Mouse (Mus musculus): ENCODE results near the gene Rrm2. TPM values are rescaled to one million over a fixed set of nuclear protein-coding genes. Genes with fewer than 3 reads are reported as not detected.
"Not testable (repeated sequence)": the region's sequence is repeated elsewhere in the genome, so short reads cannot be mapped to it uniquely, and the experiment has no call there.

The Rrm2 gene
- polyA plus RNA-seq, 1 experiment: 0.63 TPM

GRCm38 (mm10) chr12:24696500-24697483 lies 11.2 kb upstream of the Rrm2 start:
- no peak overlapping the region for H3K27ac ChIP-seq (replicated peaks; ENCODE audit: low read depth, low read length)
- H3K4me3 ChIP-seq (ENCODE audit: insufficient read depth, low read depth, low read length): no peak overlapping the region
- no peaks in the 10 kb centered on the region for H3K4me1 ChIP-seq (ENCODE audit: control insufficient read depth, insufficient read depth, insufficient read length, low read length)

- H3K4me3 ChIP-seq (ENCODE audit: insufficient read depth, low read depth, low read length): no peak overlapping the region
- no peaks in the 10 kb centered on the region for H3K4me1 ChIP-seq (ENCODE audit: control insufficient read depth, insufficient read depth, insufficient read length, low read length)
- no peak overlapping the region for H3K27ac ChIP-seq (replicated peaks; ENCODE audit: low read depth, low read length)
These were observed 10.4 kb upstream of the Rrm2 start for GRCm38 (mm10) chr12:24697484-24698204.

GRCm38 (mm10) chr12:24698514-24698913 lies 9.5 kb upstream of the Rrm2 start:
- H3K27ac ChIP-seq (replicated peaks; ENCODE audit: low read depth, low read length): no peak overlapping the region
- no peaks in the 10 kb centered on the region for H3K4me1 ChIP-seq (ENCODE audit: control insufficient read depth, insufficient read depth, insufficient read length, low read length)
- no peak overlapping the region for H3K4me3 ChIP-seq (ENCODE audit: insufficient read depth, low read depth, low read length)

- no peaks in the 10 kb centered on the region for H3K4me1 ChIP-seq (ENCODE audit: control insufficient read depth, insufficient read depth, insufficient read length, low read length)
- no peak overlapping the region for H3K4me3 ChIP-seq (ENCODE audit: insufficient read depth, low read depth, low read length)
- no peak overlapping the region for H3K27ac ChIP-seq (replicated peaks; ENCODE audit: low read depth, low read length)
These were observed 8.5 kb upstream of the Rrm2 start for GRCm38 (mm10) chr12:24699578-24699977.

DNA sequence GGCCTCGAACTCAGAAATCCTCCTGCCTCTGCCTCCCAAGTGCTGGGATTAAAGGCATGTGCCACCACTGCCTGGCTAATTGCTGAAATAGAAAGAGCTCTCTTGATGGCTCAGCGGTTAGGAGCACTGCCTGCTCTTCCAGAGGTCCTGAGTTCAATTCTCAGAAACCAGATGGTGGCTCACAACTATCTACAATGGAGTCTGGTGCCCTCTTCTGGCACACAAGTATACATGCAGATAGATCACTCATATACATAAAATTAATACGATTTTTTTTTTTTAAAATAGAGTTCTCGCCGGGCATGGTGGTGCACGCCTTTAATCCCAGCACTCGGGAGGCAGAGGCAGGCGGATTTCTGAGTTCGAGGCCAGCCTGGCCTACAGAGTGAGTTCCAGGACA lies 6.4 kb upstream of the Rrm2 start:
- not testable (repeated sequence) for H3K27ac ChIP-seq (replicated peaks; ENCODE audit: low read depth, low read length); H3K4me3 ChIP-seq (ENCODE audit: insufficient read depth, low read depth, low read length); H3K4me1 ChIP-seq (ENCODE audit: control insufficient read depth, insufficient read depth, insufficient read length, low read length)

- no peaks in the 10 kb centered on the region for H3K4me1 ChIP-seq (ENCODE audit: control insufficient read depth, insufficient read depth, insufficient read length, low read length)
- H3K4me3 ChIP-seq (ENCODE audit: insufficient read depth, low read depth, low read length): no peak overlapping the region
- no peak overlapping the region for H3K27ac ChIP-seq (replicated peaks; ENCODE audit: low read depth, low read length)
These were observed 5.0 kb upstream of the Rrm2 start for GRCm38 (mm10) chr12:24703013-24703412.

DNA sequence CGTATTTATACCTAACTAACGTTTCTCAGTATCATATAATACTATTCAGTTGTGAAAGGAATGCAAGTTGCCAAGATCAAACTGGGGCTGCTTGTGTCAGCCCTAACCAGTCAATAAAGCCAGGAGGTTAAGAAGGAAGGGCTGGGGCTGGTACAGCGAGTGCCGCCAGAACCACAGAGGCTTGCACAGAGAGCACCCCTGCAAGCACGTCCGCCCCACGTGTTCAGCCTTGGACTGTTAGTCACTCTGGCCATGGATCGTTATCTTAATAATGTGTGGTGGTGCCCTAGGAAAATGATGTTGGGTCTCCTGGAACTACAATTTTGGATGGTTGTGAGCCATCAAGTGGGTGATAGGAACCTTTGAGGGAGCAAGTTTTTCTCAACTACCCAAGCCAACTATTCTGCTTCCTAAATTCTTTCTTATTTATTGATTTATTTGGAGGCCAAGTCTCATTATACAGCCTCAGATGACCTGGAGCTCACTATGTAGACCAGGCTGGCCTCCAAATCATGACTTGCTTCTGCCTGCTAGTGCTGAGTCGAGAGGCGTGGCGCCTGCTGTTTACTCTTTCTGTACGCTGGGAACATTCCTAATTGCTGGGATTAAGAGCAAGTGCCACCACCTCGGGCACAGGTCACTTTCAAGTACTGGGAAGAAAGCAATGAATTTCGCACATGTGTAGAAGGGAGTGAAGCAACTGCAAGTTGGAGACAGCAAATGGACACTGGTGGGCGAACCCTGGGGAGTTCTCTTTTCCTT lies 2.4 kb upstream of the Rrm2 start:
- Histone ChIP-seq H3K27ac (replicated peaks; ENCODE audit: low read depth, low read length) (no peak overlapping the region), H3K4me3 (ENCODE audit: insufficient read depth, low read depth, low read length) (no peak overlapping the region), H3K4me1 (ENCODE audit: control insufficient read depth, insufficient read depth, insufficient read length, low read length) (no peaks in the 10 kb centered on the region)

- Histone ChIP-seq H3K4me1 (ENCODE audit: control insufficient read depth, insufficient read depth, insufficient read length, low read length) (no peaks in the 10 kb centered on the region), H3K4me3 (ENCODE audit: insufficient read depth, low read depth, low read length) (no peak overlapping the region), H3K27ac (replicated peaks; ENCODE audit: low read depth, low read length) (no peak overlapping the region)
These were observed 1.1 kb upstream of the Rrm2 start for GRCm38 (mm10) chr12:24706764-24707479.

DNA sequence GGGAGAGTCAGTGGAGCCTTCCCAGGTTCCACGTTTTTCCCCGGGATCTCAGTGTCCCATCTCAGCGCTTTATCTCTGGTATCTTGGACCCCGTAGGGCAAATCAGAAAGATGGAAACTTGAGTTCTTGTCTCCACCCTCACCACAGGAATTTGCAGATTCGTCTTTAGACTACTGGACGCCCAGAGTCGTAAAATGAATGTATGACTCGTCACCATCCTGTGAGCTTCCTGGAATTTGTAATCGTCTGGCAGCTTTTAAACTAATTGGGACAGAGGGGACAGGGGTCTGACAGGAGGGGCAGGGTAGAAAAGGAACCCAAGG lies 600 bp upstream of the Rrm2 start:
- no peaks in the 10 kb centered on the region for H3K4me1 ChIP-seq (ENCODE audit: control insufficient read depth, insufficient read depth, insufficient read length, low read length)
- H3K4me3 ChIP-seq (ENCODE audit: insufficient read depth, low read depth, low read length): no peak overlapping the region
- no peak overlapping the region for H3K27ac ChIP-seq (replicated peaks; ENCODE audit: low read depth, low read length)

DNA sequence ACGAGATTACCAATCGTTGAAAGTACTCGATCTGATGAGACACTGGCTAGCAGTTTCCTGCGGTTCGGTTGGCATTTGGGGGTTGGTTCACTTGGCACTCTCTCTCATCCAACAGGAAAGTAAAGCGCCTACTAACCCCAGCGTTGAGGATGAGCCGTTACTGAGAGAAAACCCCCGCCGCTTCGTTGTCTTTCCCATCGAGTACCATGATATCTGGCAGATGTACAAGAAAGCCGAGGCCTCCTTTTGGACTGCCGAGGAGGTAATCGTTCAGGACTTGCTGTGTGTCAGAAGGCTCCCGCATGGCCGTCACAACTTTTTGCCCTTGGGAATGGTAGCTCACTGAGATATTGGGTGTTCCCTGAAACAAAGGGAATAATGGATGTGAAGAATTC lies 780 bp downstream of the Rrm2 start:
- peak overlapping the region; percentile 95 for H3K4me3 ChIP-seq (ENCODE audit: insufficient read depth, low read depth, low read length)
- no peak overlapping the region for H3K27ac ChIP-seq (replicated peaks; ENCODE audit: low read depth, low read length)
- H3K4me1 ChIP-seq (ENCODE audit: control insufficient read depth, insufficient read depth, insufficient read length, low read length): no peaks in the 10 kb centered on the region

- H3K4me3 ChIP-seq (ENCODE audit: insufficient read depth, low read depth, low read length): peak overlapping the region; percentile 95
- no peak overlapping the region for H3K27ac ChIP-seq (replicated peaks; ENCODE audit: low read depth, low read length)
- peaks cover 3% of the 10 kb centered on the region; the same call in 1 of the 2 replicates for H3K4me1 ChIP-seq (ENCODE audit: control insufficient read depth, insufficient read depth, insufficient read length, low read length)
These were observed 1.4 kb downstream of the Rrm2 start for GRCm38 (mm10) chr12:24709409-24709808.

DNA sequence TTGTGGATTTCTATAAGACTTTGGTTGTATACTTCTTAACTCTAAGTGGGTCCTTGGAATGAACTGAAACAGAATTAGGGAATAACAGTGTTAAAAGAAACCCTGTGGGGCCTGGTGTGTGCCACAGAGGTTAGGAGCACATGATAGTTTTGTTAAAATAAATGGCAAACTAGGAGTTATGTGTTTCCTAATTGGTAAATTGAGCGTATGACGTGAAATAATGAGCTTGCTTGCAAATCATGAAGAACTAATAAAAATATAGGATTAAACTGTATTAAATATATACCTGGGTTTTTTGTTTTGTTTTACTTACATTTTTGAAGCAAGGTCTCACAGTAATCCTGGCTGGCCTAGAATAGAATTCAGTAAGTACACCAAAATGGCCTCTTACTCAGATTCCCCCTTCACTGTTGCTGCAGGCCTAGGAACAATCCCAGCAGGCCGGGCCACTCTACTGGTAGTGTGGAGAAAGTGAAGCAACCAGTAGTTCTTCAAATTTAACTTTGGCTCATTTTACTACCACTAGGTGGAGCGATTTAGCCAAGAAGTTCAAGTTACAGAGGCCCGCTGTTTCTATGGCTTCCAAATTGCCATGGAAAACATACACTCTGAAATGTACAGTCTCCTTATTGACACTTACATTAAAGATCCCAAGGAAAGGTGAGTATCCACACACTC lies 1.9 kb downstream of the Rrm2 start:
- H3K4me1 ChIP-seq (ENCODE audit: control insufficient read depth, insufficient read depth, insufficient read length, low read length): peaks cover 8% of the 10 kb centered on the region; the same call in 1 of the 2 replicates
- H3K4me3 ChIP-seq (ENCODE audit: insufficient read depth, low read depth, low read length): no peak overlapping the region
- no peak overlapping the region for H3K27ac ChIP-seq (replicated peaks; ENCODE audit: low read depth, low read length)

DNA sequence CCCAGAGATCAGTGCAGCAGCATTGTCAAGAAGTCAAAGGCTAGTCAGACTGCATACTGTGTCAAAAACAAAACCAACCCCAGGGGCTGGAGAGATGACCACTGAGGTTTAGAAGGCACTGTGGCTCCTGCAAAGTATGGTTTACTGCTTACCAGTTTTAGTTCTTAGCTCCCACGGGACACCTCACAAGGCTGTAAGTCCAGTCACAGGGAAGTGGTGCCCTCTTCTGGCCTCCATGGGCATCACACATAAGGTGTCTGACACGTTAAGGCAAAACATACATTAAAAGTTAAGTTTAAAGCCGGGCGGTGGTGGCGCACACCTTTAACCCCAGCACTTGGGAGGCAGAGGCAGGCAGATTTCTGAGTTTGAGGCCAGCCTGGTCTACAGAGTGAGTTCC lies 2.6 kb downstream of the Rrm2 start:
- H3K4me3 ChIP-seq (ENCODE audit: insufficient read depth, low read depth, low read length): no peak overlapping the region
- H3K4me1 ChIP-seq (ENCODE audit: control insufficient read depth, insufficient read depth, insufficient read length, low read length): peaks cover 12% of the 10 kb centered on the region; the same call in 1 of the 2 replicates
- H3K27ac ChIP-seq (replicated peaks; ENCODE audit: low read depth, low read length): no peak overlapping the region

DNA sequence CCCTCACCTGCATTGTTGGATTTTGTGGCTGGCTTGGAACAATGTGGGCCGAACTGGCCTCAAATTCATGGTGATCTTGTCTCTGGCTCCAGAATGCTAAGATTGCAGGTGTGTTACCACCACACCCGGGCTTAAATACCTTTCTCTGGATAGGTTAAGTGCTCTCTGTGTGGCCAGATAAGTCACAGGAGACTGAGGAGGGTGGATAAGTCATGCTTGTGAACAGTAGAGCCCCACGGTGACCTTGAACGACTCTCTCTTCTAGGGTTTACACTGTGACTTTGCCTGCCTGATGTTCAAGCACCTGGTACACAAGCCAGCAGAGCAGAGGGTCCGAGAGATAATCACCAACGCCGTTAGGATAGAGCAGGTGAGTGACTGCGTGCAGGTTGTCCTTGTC lies 4.4 kb downstream of the Rrm2 start:
- Histone ChIP-seq H3K27ac (replicated peaks; ENCODE audit: low read depth, low read length) (no peak overlapping the region), H3K4me1 (ENCODE audit: control insufficient read depth, insufficient read depth, insufficient read length, low read length) (peaks cover 17% of the 10 kb centered on the region; the same call in 1 of the 2 replicates), H3K4me3 (ENCODE audit: insufficient read depth, low read depth, low read length) (no peak overlapping the region)

Data from brown adipose tissue, adult 24 weeks (tissue).